Mouse (Mus musculus) left cerebral cortex, postnatal 4 days (tissue): ENCODE measurements around the gene Clic6. TPM values are rescaled to one million over a fixed set of nuclear protein-coding genes. Genes with fewer than 3 reads are reported as not detected.

ENCODE experiments used
- DNase-seq: peaks from one replicate; pipeline ENCODE4 v3.0.0-alpha.2; 2022
- intact Hi-C: fragments of 180-260 bp; cut with DNase I; formaldehyde crosslinking; loops from one replicate; pipeline ENCODE4 v1.15.1; 2025
- total RNA-seq, 2 experiments: library from RNA; stranded (reverse); gene quantifications; 2 replicates each; pipeline ENCODE4 v1.2.3; 2021

Clic6 gene
- total RNA-seq, 2 experiments from 2014 or later = 0.44 to 1.1 TPM

DNA sequence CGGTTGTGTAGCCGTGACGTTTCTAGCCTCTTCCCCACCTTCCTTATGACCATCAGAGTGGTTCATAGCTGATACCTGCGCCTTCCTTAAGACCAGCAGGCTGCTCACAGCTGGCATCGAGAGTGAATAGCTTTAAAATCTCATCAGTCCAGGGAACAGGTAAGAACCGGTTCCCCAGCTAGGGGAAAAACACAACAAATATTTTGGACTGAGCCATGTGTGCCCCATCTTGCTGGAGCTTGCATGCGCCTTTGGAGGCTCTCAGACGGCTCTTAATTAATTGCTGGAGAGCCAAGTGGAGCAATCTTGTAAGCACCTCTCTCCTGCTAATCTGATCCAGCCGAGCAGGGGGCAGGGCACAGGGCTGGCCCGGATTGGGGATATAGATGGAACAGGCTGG is 95.4 kb downstream of the Clic6 start:
- intact Hi-C loops = no loop called here

DNA sequence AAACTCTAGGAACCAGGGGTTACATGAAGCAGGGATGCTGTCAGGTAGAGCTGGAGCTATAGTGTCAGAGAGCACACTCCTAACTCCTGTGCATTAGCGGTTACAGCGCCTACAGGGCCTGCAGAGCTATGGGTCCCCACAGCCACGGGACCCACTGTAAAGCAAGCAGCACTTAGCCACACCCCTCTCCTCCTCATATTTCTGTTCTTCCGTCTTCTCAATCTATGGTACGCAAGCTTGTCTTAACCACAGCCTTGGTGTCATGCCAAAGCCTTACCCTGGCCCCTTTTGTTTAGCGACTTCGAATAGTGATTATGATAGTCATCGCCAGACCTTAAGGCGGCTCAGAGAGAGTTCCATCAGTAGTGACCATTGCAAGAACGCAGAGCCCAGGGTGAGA is 96.2 kb downstream of the Clic6 start:
- intact Hi-C loops = no loop called here
- no peak for DNase-seq

More for the DNA sequence above, 95.4 kb downstream of the Clic6 start:
- DNase-seq = no peak

DNA sequence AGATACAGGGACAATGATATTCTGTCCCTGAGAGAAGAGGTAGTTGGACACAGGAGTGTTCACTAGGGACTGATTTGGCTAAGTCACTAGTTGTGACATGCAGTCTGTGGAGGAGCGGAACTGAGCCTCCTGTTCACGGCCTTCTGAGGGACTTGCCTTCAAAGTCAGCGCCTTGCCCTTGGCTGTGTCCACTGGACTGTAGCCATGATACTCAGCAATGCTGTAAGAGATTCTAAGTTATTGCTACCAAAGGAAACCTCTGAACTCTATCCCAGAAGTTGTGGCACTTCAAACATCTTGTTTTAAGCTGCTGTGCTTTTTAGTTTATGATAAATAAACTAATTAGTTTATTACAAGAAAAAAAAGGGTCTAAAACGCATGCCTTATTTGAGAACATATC is 102.3 kb downstream of the Clic6 start:
- intact Hi-C loops = no loop called here
- DNase-seq = no peak

Other genes with a start within 250 kb of the Clic6 start
- not detected for gene Kcne2, start 193.3 kb upstream of the Clic6 start, total RNA-seq
- 10 to 100 TPM; 13.4 to 16.3 TPM for gene Smim11, start 184.4 kb upstream of the Clic6 start, total RNA-seq
- gene Fam243, start 164.3 kb upstream of the Clic6 start, total RNA-seq = not detected
- gene Kcne1, start 126.3 kb upstream of the Clic6 start, total RNA-seq = not detected
- gene Rcan1, start 14.9 kb upstream of the Clic6 start, total RNA-seq = 10 to 100 TPM; 48.3 to 50.1 TPM